Mouse (Mus musculus) stomach, embryonic 15.5 days (tissue): ENCODE results near the gene Cdipt. TPM values are rescaled to one million over a fixed set of nuclear protein-coding genes. Genes with fewer than 3 reads are reported as not detected.

Experiments
- ATAC-seq: fragments of 200-750 bp; cut with Nextera tagmentation; 2 replicates; pipeline ENCODE4 v1.8.0; 2017; ENCODE audit warnings: low read depth, moderate number of reproducible peaks, moderate TSS enrichment; ENCODE audit not compliant: insufficient read depth, low FRiP score
- H3K27ac ChIP-seq: fragments of 300-500 bp; sonication (generic); 2 replicates; pipeline ENCODE4 v1.5.1; 2015; ENCODE audit warnings: mild to moderate bottlenecking, inconsistent platforms
- H3K27me3 ChIP-seq: fragments of 300-500 bp; sonication (generic); replicated peaks from 2 replicates; pipeline ENCODE4 v1.6.1; 2015; ENCODE audit warnings: inconsistent platforms
- H3K36me3 ChIP-seq: fragments of 300-500 bp; sonication (generic); 2 replicates; pipeline ENCODE4 v1.6.1; 2015; ENCODE audit warnings: inconsistent platforms
- H3K4me1 ChIP-seq: fragments of 300-500 bp; sonication (generic); 2 replicates; pipeline ENCODE4 v1.6.1; 2015; ENCODE audit warnings: inconsistent platforms
- H3K4me2 ChIP-seq: fragments of 300-500 bp; sonication (generic); 2 replicates; pipeline ENCODE4 v1.6.1; 2015; ENCODE audit warnings: mild to moderate bottlenecking, inconsistent platforms
- H3K4me3 ChIP-seq: fragments of 300-500 bp; sonication (generic); replicated peaks from 2 replicates; pipeline ENCODE4 v1.5.1; 2015; ENCODE audit warnings: inconsistent platforms
- H3K9ac ChIP-seq: fragments of 300-500 bp; sonication (generic); 2 replicates; pipeline ENCODE4 v1.6.1; 2015; ENCODE audit warnings: inconsistent platforms
- H3K9me3 ChIP-seq: fragments of 300-500 bp; sonication (generic); 2 replicates; pipeline ENCODE4 v1.6.1; 2016; ENCODE audit warnings: inconsistent platforms
- WGBS: fragments of 180-500 bp; shearing (Covaris S2); methylation state at CpG from one replicate; pipeline ENCODE4 v1.1.7; 2015; 5-methylcytosine and 5-hydroxymethylcytosine counted together
- polyA plus RNA-seq: library from polyadenylated mRNA; unstranded; fragments of >200 nt; fragmentation: Nextera tagmentation; extraction: Ambion mirVana; gene quantifications from 2 replicates; pipeline ENCODE4 v1.2.1, GENCODE M21; 2015

Cdipt gene
- polyA plus RNA-seq, 1 experiment from 2014 or later = 113 TPM

GRCm38 (mm10) chr7:127021563-127022527 is 46.1 kb downstream of the Cdipt start:
- H3K9ac ChIP-seq = peak overlapping the region; percentile 35; the same call in 1 of the 2 replicates
- H3K4me2 ChIP-seq = peak overlapping the region; percentile 85
- H3K4me1 ChIP-seq = peaks cover 67% of the 10 kb centered on the region
- H3K36me3 ChIP-seq = peaks cover 16% of the 10 kb centered on the region
- H3K27ac ChIP-seq = peak overlapping the region; percentile 86
- no peaks in the 10 kb centered on the region for H3K27me3 ChIP-seq
- no peaks in the 10 kb centered on the region for H3K9me3 ChIP-seq
- 46% methylated on average over 5 of the region's 5 CpGs for WGBS
- ATAC-seq = no peak
- peak overlapping the region; percentile 54 for H3K4me3 ChIP-seq

- peak overlapping the region; percentile 87 for H3K4me2 ChIP-seq
- no peak overlapping the region for H3K9ac ChIP-seq
- H3K4me3 ChIP-seq = no peak overlapping the region
- no peaks in the 10 kb centered on the region for H3K9me3 ChIP-seq
- no peak overlapping the region for H3K27ac ChIP-seq
- peaks cover 68% of the 10 kb centered on the region for H3K4me1 ChIP-seq
- no peaks in the 10 kb centered on the region for H3K27me3 ChIP-seq
- no peak for ATAC-seq
- WGBS = 74% methylated on average over 7 of the region's 7 CpGs
- H3K36me3 ChIP-seq = peaks cover 16% of the 10 kb centered on the region
Observed at GRCm38 (mm10) chr7:127022528-127023271, 47.0 kb downstream of the Cdipt start.

GRCm38 (mm10) chr7:127023272-127023691 is 47.6 kb downstream of the Cdipt start:
- H3K4me3 ChIP-seq = peak overlapping the region; percentile 91; the same call in 1 of the 2 replicates
- no peaks in the 10 kb centered on the region for H3K9me3 ChIP-seq
- H3K9ac ChIP-seq = no peak overlapping the region
- no peak for ATAC-seq
- peaks cover 70% of the 10 kb centered on the region for H3K4me1 ChIP-seq
- peak overlapping the region; percentile 87 for H3K4me2 ChIP-seq
- WGBS = 67% methylated on average over 13 of the region's 13 CpGs
- H3K27ac ChIP-seq = no peak overlapping the region
- H3K36me3 ChIP-seq = peaks cover 16% of the 10 kb centered on the region
- H3K27me3 ChIP-seq = no peaks in the 10 kb centered on the region

- H3K27me3 ChIP-seq = no peaks in the 10 kb centered on the region
- WGBS = 18% methylated on average over 19 of the region's 19 CpGs
- H3K36me3 ChIP-seq = peaks cover 17% of the 10 kb centered on the region
- ATAC-seq = no peak
- no peaks in the 10 kb centered on the region for H3K9me3 ChIP-seq
- H3K4me3 ChIP-seq = peak overlapping the region; percentile 91
- H3K4me1 ChIP-seq = peaks cover 62% of the 10 kb centered on the region
- peak overlapping the region; percentile 98 for H3K27ac ChIP-seq
- H3K9ac ChIP-seq = peak overlapping the region; percentile 97
- peak overlapping the region; percentile 87 for H3K4me2 ChIP-seq
Observed at GRCm38 (mm10) chr7:127023896-127024690, 48.4 kb downstream of the Cdipt start.

GRCm38 (mm10) chr7:127024755-127025555 is 49.2 kb downstream of the Cdipt start:
- Histone ChIP-seq H3K27me3 (no peaks in the 10 kb centered on the region), H3K27ac (peak overlapping the region; percentile 98), H3K9ac (peak overlapping the region; percentile 97), H3K36me3 (peaks cover 19% of the 10 kb centered on the region), H3K4me1 (peaks cover 54% of the 10 kb centered on the region), H3K4me2 (peak overlapping the region; percentile 87), H3K4me3 (peak overlapping the region; percentile 91), H3K9me3 (no peaks in the 10 kb centered on the region)
- WGBS = under 1% methylated on average over 30 of the region's 30 CpGs
- peak; percentile 16 for ATAC-seq

GRCm38 (mm10) chr7:127025556-127026160 is 49.9 kb downstream of the Cdipt start:
- H3K27ac ChIP-seq = peak overlapping the region; percentile 98
- no peaks in the 10 kb centered on the region for H3K9me3 ChIP-seq
- peak overlapping the region; percentile 91 for H3K4me3 ChIP-seq
- H3K9ac ChIP-seq = peak overlapping the region; percentile 97
- peaks cover 25% of the 10 kb centered on the region for H3K36me3 ChIP-seq
- peak overlapping the region; percentile 87 for H3K4me2 ChIP-seq
- no peak for ATAC-seq
- no peaks in the 10 kb centered on the region for H3K27me3 ChIP-seq
- peaks cover 50% of the 10 kb centered on the region for H3K4me1 ChIP-seq
- WGBS = under 1% methylated on average over 63 of the region's 65 CpGs

- peak overlapping the region; percentile 91 for H3K4me3 ChIP-seq
- ATAC-seq = peak; percentile 12
- under 1% methylated on average over 39 of the region's 48 CpGs for WGBS
- no peaks in the 10 kb centered on the region for H3K27me3 ChIP-seq
- H3K27ac ChIP-seq = peak overlapping the region; percentile 98
- H3K9ac ChIP-seq = peak overlapping the region; percentile 97
- H3K4me1 ChIP-seq = peaks cover 44% of the 10 kb centered on the region
- peak overlapping the region; percentile 87 for H3K4me2 ChIP-seq
- H3K9me3 ChIP-seq = no peaks in the 10 kb centered on the region
- H3K36me3 ChIP-seq = peaks cover 30% of the 10 kb centered on the region
Observed at GRCm38 (mm10) chr7:127026161-127026600, 50.5 kb downstream of the Cdipt start.

- Histone ChIP-seq H3K9ac (peak overlapping the region; percentile 97), H3K36me3 (peaks cover 34% of the 10 kb centered on the region), H3K4me2 (peak overlapping the region; percentile 87), H3K4me3 (peak overlapping the region; percentile 91), H3K4me1 (peaks cover 40% of the 10 kb centered on the region), H3K9me3 (no peaks in the 10 kb centered on the region), H3K27ac (peak overlapping the region; percentile 98), H3K27me3 (no peaks in the 10 kb centered on the region)
- ATAC-seq = no peak; the same call in 1 of the 2 replicates
- WGBS = no CpG with 5 or more reads among the region's 48 CpGs
Observed at GRCm38 (mm10) chr7:127026616-127026983, 50.9 kb downstream of the Cdipt start.

- Histone ChIP-seq H3K9ac (peak within 1 kb of the TSS; percentile 97), H3K27me3 (no peaks in the 10 kb centered on the region), H3K4me2 (peak within 1 kb of the TSS; percentile 87), H3K36me3 (peaks cover 36% of the 10 kb centered on the region), H3K27ac (peak within 1 kb of the TSS; percentile 98), H3K9me3 (no peaks in the 10 kb centered on the region), H3K4me3 (peak within 1 kb of the TSS; percentile 91), H3K4me1 (peaks cover 35% of the 10 kb centered on the region)
- ATAC-seq = peak; percentile 89
- under 1% methylated on average over 59 of the region's 63 CpGs for WGBS
Observed at GRCm38 (mm10) chr7:127026984-127027726, 51.4 kb downstream of the Cdipt start, which contains the start of gene Maz. Gene Maz (minus strand): TSS chr7:127027037.

- Histone ChIP-seq H3K9ac (peak overlapping the region; percentile 3; the same call in 1 of the 2 replicates), H3K36me3 (peaks cover 37% of the 10 kb centered on the region), H3K27ac (peak overlapping the region; percentile 98), H3K4me3 (peak overlapping the region; percentile 91), H3K4me1 (peaks cover 28% of the 10 kb centered on the region), H3K9me3 (no peaks in the 10 kb centered on the region), H3K27me3 (no peaks in the 10 kb centered on the region), H3K4me2 (peak overlapping the region; percentile 87)
- ATAC-seq = no peak
- WGBS = 50% methylated on average over 8 of the region's 8 CpGs
Observed at GRCm38 (mm10) chr7:127027885-127028284, 52.2 kb downstream of the Cdipt start.
